ENCODE assay signal across 23 mouse cellular contexts in genomic region chr2:5529992-5530391, GRCm38 (mm10).
A peak's percentile ranks its signal among the peaks of the same experiment; 100 is the strongest.
DNase-seq lines count a peak whose midpoint lies in the region; ATAC-seq and TF ChIP-seq lines count a peak whose summit lies in the region.
"Had no signal": no experiment of that assay in that cellular context is flagged by ENCODE, and none has a peak within 500 bp of the region (broad histone marks: within the 10 kb centered on the region; RNA-seq: fewer than 3 reads in every experiment).

No protein-coding gene starts in this region.

- H3K27me3 ChIP-seq in forebrain, embryonic 13.5 days, result no peaks in the 10 kb centered on the region
- no peaks in the 10 kb centered on the region for H3K27me3 ChIP-seq in forebrain, embryonic 12.5 days
- no peaks in the 10 kb centered on the region for H3K27me3 ChIP-seq in forebrain, postnatal 0 days (ENCODE audit: insufficient read depth, low read length)
- H3K27me3 ChIP-seq: embryonic facial prominence, embryonic 13.5 days; heart, embryonic 13.5 days; hindbrain, embryonic 15.5 days; liver, embryonic 15.5 days; midbrain, embryonic 12.5 days; neural tube, embryonic 13.5 days had no signal

- H3K4me3 ChIP-seq in forebrain, embryonic 13.5 days, result no peak overlapping the region
- no peak overlapping the region for H3K4me3 ChIP-seq in forebrain, embryonic 12.5 days (replicated peaks)
- no peak overlapping the region for H3K4me3 ChIP-seq in forebrain, postnatal 0 days (ENCODE audit: low read depth, low read length)
- H3K4me3 ChIP-seq: embryonic facial prominence, embryonic 13.5 days; heart, embryonic 13.5 days; hindbrain, embryonic 15.5 days; liver, embryonic 15.5 days; midbrain, embryonic 12.5 days; neural tube, embryonic 13.5 days had no signal

- intact Hi-C loops in left cerebral cortex, postnatal 4 days (cut with DNase I), result no loop called here
- intact Hi-C loops in left cerebral cortex, postnatal 10 days (cut with DNase I), result loop anchor here (10.0 kb wide), 1 partner anchor 185 kb away; the partner anchor contains the start of gene Camk1d

- H3K27ac ChIP-seq in forebrain, embryonic 13.5 days, result no peak overlapping the region
- no peak overlapping the region for H3K27ac ChIP-seq in forebrain, embryonic 12.5 days
- H3K27ac ChIP-seq in forebrain, postnatal 0 days (ENCODE audit: low read depth, low read length), result no peak overlapping the region
- H3K27ac ChIP-seq: embryonic facial prominence, embryonic 13.5 days; heart, embryonic 13.5 days; hindbrain, embryonic 15.5 days; liver, embryonic 15.5 days; midbrain, embryonic 12.5 days; neural tube, embryonic 13.5 days had no signal

- no peaks in the 10 kb centered on the region for H3K9me3 ChIP-seq in forebrain, embryonic 13.5 days (replicated peaks)
- no peaks in the 10 kb centered on the region for H3K9me3 ChIP-seq in forebrain, embryonic 12.5 days
- no peaks in the 10 kb centered on the region for H3K9me3 ChIP-seq in forebrain, postnatal 0 days (ENCODE audit: low read length)
- H3K9me3 ChIP-seq: embryonic facial prominence, embryonic 13.5 days; heart, embryonic 13.5 days; hindbrain, embryonic 15.5 days; liver, embryonic 15.5 days; midbrain, embryonic 12.5 days; neural tube, embryonic 13.5 days had no signal

- WGBS in forebrain, embryonic 13.5 days, result 78% methylated on average over 2 of the region's 2 CpGs
- 80% methylated on average over 2 of the region's 2 CpGs for WGBS in forebrain, embryonic 12.5 days
- WGBS in forebrain, postnatal 0 days, result 44% methylated on average over 2 of the region's 2 CpGs

- TF ChIP-seq CTCF in forebrain, postnatal 0 days (IDR thresholded peaks at IDR 0.05; ENCODE audit: low read depth), result no peak

- no peak overlapping the region for H3K4me2 ChIP-seq in forebrain, embryonic 13.5 days
- H3K4me2 ChIP-seq in forebrain, embryonic 12.5 days, result no peak overlapping the region
- no peak overlapping the region for H3K4me2 ChIP-seq in forebrain, postnatal 0 days (ENCODE audit: low read depth)
- H3K4me2 ChIP-seq: embryonic facial prominence, embryonic 13.5 days; heart, embryonic 13.5 days; hindbrain, embryonic 15.5 days; liver, embryonic 15.5 days; lung, embryonic 14.5 days; midbrain, embryonic 12.5 days; neural tube, embryonic 13.5 days had no signal

- DNase-seq in left cerebral cortex, postnatal 4 days, result peak; percentile 76
- no peak for DNase-seq in left cerebral cortex, postnatal 10 days (ENCODE audit: extremely low spot score in 1 of 2, low spot score in 2 of 2)
- DNase-seq in brain, adult 2 months (ENCODE audit: low read depth, low spot score), result peak; percentile 43
- DNase-seq in forebrain, postnatal 0 days, result peak; percentile 47
- DNase-seq in testis, postnatal 14 days (ENCODE audit: low spot score), result no peak
- DNase-seq: adrenal gland, postnatal 14 days; cerebellum, adult 8-10 months; gastrocnemius, postnatal 10 days; heart, postnatal 10 days; kidney, adult 2 months; kidney, postnatal 36 days; layer of hippocampus, postnatal 36 days; lung, embryonic 14.5 days; lung, postnatal 14 days; right cerebral cortex, adult 18-20 months had no signal

- no peaks in the 10 kb centered on the region for H3K36me3 ChIP-seq in forebrain, embryonic 13.5 days (ENCODE audit: poor library complexity, severe bottlenecking)
- H3K36me3 ChIP-seq in forebrain, embryonic 12.5 days (replicated peaks), result no peaks in the 10 kb centered on the region
- no peaks in the 10 kb centered on the region for H3K36me3 ChIP-seq in forebrain, postnatal 0 days (ENCODE audit: insufficient read depth)
- H3K36me3 ChIP-seq: embryonic facial prominence, embryonic 13.5 days; heart, embryonic 13.5 days; hindbrain, embryonic 15.5 days; liver, embryonic 15.5 days; midbrain, embryonic 12.5 days; neural tube, embryonic 13.5 days had no signal

- 0 out of 2 replicates have a peak, but pooled peaks have one; percentile 33 for ATAC-seq in forebrain, embryonic 13.5 days
- no peak for ATAC-seq in forebrain, embryonic 12.5 days (ENCODE audit: low FRiP score)
- peak; percentile 50; the same call in 1 of the 2 replicates for ATAC-seq in forebrain, postnatal 0 days

- peaks cover 4% of the 10 kb centered on the region; the same call in 1 of the 2 replicates for H3K4me1 ChIP-seq in forebrain, embryonic 13.5 days
- no peaks in the 10 kb centered on the region for H3K4me1 ChIP-seq in forebrain, embryonic 12.5 days
- no peaks in the 10 kb centered on the region for H3K4me1 ChIP-seq in forebrain, postnatal 0 days (ENCODE audit: insufficient read depth)
- H3K4me1 ChIP-seq: embryonic facial prominence, embryonic 13.5 days; heart, embryonic 13.5 days; hindbrain, embryonic 15.5 days; liver, embryonic 15.5 days; midbrain, embryonic 12.5 days; neural tube, embryonic 13.5 days had no signal

- H3K9ac ChIP-seq in forebrain, embryonic 13.5 days, result no peak overlapping the region
- H3K9ac ChIP-seq in forebrain, embryonic 12.5 days, result no peak overlapping the region
- no peak overlapping the region for H3K9ac ChIP-seq in forebrain, postnatal 0 days
- H3K9ac ChIP-seq: embryonic facial prominence, embryonic 13.5 days; heart, embryonic 13.5 days; hindbrain, embryonic 15.5 days; liver, embryonic 15.5 days; lung, embryonic 14.5 days; midbrain, embryonic 12.5 days; neural tube, embryonic 13.5 days had no signal

Comparison
In these comparisons a context has a peak if more than half of its experiments do, and no peak if none do; other contexts are left out.
1. DNase-seq: peak in left cerebral cortex, postnatal 4 days (single experiment), brain, adult 2 months (single experiment) and forebrain, postnatal 0 days (single experiment); none in left cerebral cortex, postnatal 10 days (0 of 2) and testis, postnatal 14 days (single experiment).